Comparison of ENCODE assay signal across 10 mouse cellular contexts in genomic region chr5:148293346-148293745, GRCm38 (mm10).
DNase-seq lines count a peak whose midpoint lies in the region; ATAC-seq and TF ChIP-seq lines count a peak whose summit lies in the region.
"Had no signal": no experiment of that assay in that cellular context is flagged by ENCODE, and none has a peak within 500 bp of the region (broad histone marks: within the 10 kb centered on the region; RNA-seq: fewer than 3 reads in every experiment).

No protein-coding gene starts in this region.

- no peak for ATAC-seq in cerebellum, adult (ENCODE audit: insufficient number of reproducible peaks, low FRiP score, low TSS enrichment)
- ATAC-seq in liver, postnatal 0 days: no peak
- no peak for ATAC-seq in activated CD4-positive, CD25-positive, alpha-beta regulatory T cell, adult 4 months

- H3K4me1 ChIP-seq in liver, postnatal 0 days (ENCODE audit: insufficient read depth): no peaks in the 10 kb centered on the region
- H3K4me1 ChIP-seq: heart, embryonic 15.5 days had no signal

- no peak overlapping the region for H3K4me2 ChIP-seq in liver, postnatal 0 days (ENCODE audit: low read depth, low read length)
- H3K4me2 ChIP-seq: heart, embryonic 15.5 days; midbrain, embryonic 12.5 days had no signal

- 81% methylated on average over 7 of the region's 7 CpGs for WGBS in liver, postnatal 0 days (ENCODE audit: insufficient replicate concordance)

- H3K4me3 ChIP-seq in liver, postnatal 0 days (ENCODE audit: low read depth, low read length): no peak overlapping the region
- H3K4me3 ChIP-seq: heart, embryonic 15.5 days; midbrain, embryonic 12.5 days had no signal

- intact Hi-C loops in left cerebral cortex, postnatal 4 days (cut with DNase I): no loop called here
- intact Hi-C loops in left cerebral cortex, postnatal 36 days (cut with DNase I): no loop called here

- H3K36me3 ChIP-seq in liver, postnatal 0 days (replicated peaks; ENCODE audit: insufficient read depth, low read length): no peaks in the 10 kb centered on the region
- H3K36me3 ChIP-seq: midbrain, embryonic 12.5 days had no signal

- no peak overlapping the region for H3K9ac ChIP-seq in liver, postnatal 0 days (replicated peaks)
- H3K9ac ChIP-seq: heart, embryonic 15.5 days; midbrain, embryonic 12.5 days had no signal

- H3K27ac ChIP-seq in liver, postnatal 0 days (ENCODE audit: low read depth): no peak overlapping the region
- H3K27ac ChIP-seq: heart, embryonic 15.5 days; midbrain, embryonic 12.5 days had no signal

- H3K9me3 ChIP-seq in liver, postnatal 0 days (ENCODE audit: low read length): no peaks in the 10 kb centered on the region
- H3K9me3 ChIP-seq: heart, embryonic 15.5 days; midbrain, embryonic 12.5 days had no signal

- TF ChIP-seq EP300 in liver, postnatal 0 days (IDR thresholded peaks at IDR 0.05; ENCODE audit: low read depth): no peak

- no peaks in the 10 kb centered on the region for H3K27me3 ChIP-seq in liver, postnatal 0 days (ENCODE audit: insufficient read depth, low read length)
- H3K27me3 ChIP-seq: heart, embryonic 15.5 days; midbrain, embryonic 12.5 days had no signal

- peak; percentile 11 for DNase-seq in cerebellum, adult 8-10 months
- DNase-seq in left cerebral cortex, postnatal 4 days: peak; percentile 46
- no peak for DNase-seq in left cerebral cortex, postnatal 36 days (ENCODE audit: low spot score in 2 of 2)
- peak; percentile 3 for DNase-seq in T-cell, adult 2 months (ENCODE audit: low spot score)
- DNase-seq in liver, postnatal 0 days: peak; percentile 33
- no peak for DNase-seq in urinary bladder, postnatal 25 days (ENCODE audit: low spot score)

- peak; percentile 57 for TF ChIP-seq CTCF in liver, postnatal 0 days (IDR thresholded peaks at IDR 0.05; ENCODE audit: low read depth)

Comparison
In these comparisons a context has a peak if more than half of its experiments do, and no peak if none do; other contexts are left out.
1. DNase-seq: peak in cerebellum, adult 8-10 months (single experiment), left cerebral cortex, postnatal 4 days (single experiment), T-cell, adult 2 months (single experiment) and liver, postnatal 0 days (single experiment); none in left cerebral cortex, postnatal 36 days (0 of 2) and urinary bladder, postnatal 25 days (single experiment).